Mouse (Mus musculus): ENCODE results near the gene Tcn2.

DNA sequence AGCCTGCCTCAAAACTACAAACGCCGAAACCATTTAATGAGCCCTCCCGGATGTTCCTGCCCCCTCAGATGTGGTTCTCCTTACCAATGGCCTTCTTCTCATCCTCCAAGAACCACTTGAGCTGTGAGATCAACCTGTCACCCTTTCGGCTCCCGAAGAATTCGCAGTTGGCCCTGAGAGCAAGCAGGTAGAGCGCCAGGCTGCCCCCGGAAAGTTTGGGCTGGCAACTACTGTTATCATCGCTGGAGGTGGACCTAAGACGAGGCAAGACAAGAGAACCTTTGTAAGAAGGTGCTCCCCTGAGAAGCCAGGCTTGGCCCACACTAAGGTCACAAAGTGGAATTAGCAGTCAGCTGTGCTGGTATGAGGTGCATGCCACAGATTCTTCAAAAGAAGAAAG lies 6.0 kb downstream of the Tcn2 start:
- TF ChIP-seq POLR2A (IDR thresholded peaks at IDR 0.05; ENCODE audit: borderline replicate concordance, extremely low read depth, insufficient read depth, insufficient read length, poor library complexity, severe bottlenecking) (no peak), CTCF (IDR thresholded peaks at IDR 0.05; ENCODE audit: borderline replicate concordance, extremely low read depth, insufficient read depth, insufficient read length) (no peak)

All from brain, embryonic 14.5 days (tissue).